Mouse (Mus musculus): ENCODE results near the gene Hist1h1c.

GRCm38 (mm10) chr13:23764324-23765171, 25.9 kb downstream of the Hist1h1c start:
- TF ChIP-seq CTCF (IDR thresholded peaks at IDR 0.05; ENCODE audit: borderline replicate concordance, extremely low read depth, insufficient read depth, insufficient read length) = no peak
- no peak for TF ChIP-seq POLR2A (IDR thresholded peaks at IDR 0.05; ENCODE audit: borderline replicate concordance, extremely low read depth, insufficient read depth, insufficient read length, poor library complexity, severe bottlenecking)

Data from brain, embryonic 14.5 days (tissue).